Mouse (Mus musculus) testis, adult 2 months (tissue): ENCODE data around the gene Gucd1.

Experiments
- CTCF ChIP-seq: fragments of 200-500 bp; IDR thresholded peaks from 2 replicates; pipeline ENCODE4 v1.5.1; 2012; ENCODE audit warnings: low read depth, mild to moderate bottlenecking, inconsistent platforms, low read length, moderate library complexity; ENCODE audit not compliant: control insufficient read depth, insufficient read depth, insufficient replicate concordance
- POLR2A ChIP-seq: fragments of 200-500 bp; IDR thresholded peaks from 2 replicates; pipeline ENCODE4 v1.6.1; 2012; ENCODE audit warnings: low read depth, mild to moderate bottlenecking, inconsistent platforms, low read length, moderate library complexity; ENCODE audit not compliant: control insufficient read depth

DNA sequence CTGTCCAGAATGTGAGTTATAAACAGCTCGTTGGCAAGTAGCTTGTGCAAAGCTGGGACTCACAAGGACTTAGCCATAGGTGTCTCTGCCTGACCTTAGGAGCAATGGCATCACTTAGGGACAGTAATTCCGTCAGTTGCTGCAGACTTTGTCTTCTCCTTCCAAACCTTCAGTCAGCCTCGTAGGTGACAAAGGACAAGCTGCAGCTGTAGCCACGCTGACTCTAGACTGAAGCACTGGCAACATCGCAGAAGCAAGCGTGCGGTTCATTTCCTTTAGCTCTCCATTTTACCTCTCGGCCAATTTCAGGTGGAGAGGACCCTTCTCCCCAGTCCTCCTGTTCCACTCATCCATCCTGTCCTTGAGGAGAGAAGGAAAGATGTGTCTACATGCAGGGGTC is 193.8 kb downstream of the Gucd1 start:
- no peak for TF ChIP-seq CTCF
- TF ChIP-seq POLR2A, result no peak
